Mouse (Mus musculus): ENCODE results near the gene Nfkbie.

Gene Nfkbie

GRCm38 (mm10) chr17:45543115-45543514 is 12.4 kb upstream of the Nfkbie start:
- no peak for DNase-seq (ENCODE audit: low read depth, low spot score)

DNA sequence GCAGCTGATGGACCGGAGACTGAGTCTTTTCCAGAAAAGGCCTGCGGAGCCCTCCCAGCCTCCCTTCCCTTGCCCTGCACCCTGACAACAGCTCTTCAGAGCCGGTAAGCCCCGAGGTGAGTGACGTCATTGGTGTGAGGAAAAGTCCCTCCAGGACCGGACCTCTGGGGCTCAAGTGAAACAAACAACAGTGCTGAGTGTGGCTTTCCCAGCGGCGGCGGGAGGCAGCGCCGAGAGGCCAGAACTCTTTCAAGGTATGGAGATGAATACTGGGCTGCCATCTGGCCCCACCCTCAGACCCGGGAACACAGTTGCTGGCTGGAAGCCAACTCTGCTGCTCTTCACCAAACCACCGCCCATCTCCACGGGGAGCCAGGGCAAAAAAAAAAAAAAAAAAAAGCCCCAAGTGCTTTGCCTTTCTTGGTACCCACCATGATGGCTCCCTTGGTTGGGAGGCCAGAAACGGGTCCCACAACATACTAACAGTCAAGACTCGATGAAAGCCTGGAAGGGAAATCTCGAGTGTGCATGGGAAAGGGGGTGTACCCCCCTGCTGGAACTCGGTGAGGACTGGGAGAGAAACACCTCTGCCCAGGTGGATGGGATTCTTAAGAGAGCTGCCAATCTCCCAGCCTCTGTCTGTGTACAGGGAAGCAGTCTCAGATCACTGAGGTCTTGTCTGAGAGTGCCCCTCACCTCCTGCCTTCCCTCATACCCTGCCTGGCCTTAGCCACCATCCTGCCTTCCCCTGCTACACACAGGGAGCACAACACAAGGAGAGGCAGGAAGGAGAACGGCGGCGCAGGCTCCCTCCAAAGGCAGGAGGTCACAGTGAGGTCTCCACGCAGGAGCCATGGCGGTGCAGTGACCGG is 11.3 kb upstream of the Nfkbie start:
- DNase-seq (ENCODE audit: low read depth, low spot score): no peak

- DNase-seq (ENCODE audit: low read depth, low spot score): no peak
Observed at GRCm38 (mm10) chr17:45544873-45545277, 10.6 kb upstream of the Nfkbie start.

DNA sequence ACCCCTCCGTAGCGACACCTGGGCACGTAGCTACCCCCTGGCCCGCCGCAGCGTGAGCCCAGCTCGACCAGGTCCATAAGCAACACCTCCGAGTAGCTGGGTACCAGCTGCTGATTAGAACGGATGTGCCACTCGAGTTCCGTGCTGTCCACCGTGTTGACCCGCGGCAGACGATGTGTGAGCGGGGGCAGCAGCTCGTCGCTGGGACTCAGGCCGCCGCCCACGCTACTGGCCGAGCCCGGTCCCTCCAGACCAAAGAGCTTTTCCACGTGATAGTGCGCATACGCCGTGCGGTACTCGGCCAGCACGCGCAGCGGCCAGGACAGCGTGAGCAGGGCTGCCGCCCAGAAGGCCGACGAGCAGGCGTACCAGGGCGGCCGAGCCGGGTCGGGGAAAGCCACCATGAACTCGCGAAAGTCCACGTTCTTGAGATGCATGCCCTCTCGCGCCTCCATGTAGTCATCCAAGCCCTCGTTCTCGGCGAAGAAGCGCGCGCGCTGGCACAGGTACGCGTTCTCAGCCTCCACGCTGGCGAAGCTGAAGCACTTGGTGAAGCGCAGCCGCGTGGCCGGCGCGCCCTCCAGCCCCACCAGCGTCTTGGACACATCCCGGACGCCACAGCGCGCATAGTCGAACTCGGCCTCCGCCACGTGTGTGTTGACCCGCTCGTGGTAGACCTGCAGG is 10.1 kb upstream of the Nfkbie start:
- no peak for DNase-seq (ENCODE audit: low read depth, low spot score)

GRCm38 (mm10) chr17:45546941-45547340 is 8.6 kb upstream of the Nfkbie start:
- DNase-seq (ENCODE audit: low read depth, low spot score): no peak

DNA sequence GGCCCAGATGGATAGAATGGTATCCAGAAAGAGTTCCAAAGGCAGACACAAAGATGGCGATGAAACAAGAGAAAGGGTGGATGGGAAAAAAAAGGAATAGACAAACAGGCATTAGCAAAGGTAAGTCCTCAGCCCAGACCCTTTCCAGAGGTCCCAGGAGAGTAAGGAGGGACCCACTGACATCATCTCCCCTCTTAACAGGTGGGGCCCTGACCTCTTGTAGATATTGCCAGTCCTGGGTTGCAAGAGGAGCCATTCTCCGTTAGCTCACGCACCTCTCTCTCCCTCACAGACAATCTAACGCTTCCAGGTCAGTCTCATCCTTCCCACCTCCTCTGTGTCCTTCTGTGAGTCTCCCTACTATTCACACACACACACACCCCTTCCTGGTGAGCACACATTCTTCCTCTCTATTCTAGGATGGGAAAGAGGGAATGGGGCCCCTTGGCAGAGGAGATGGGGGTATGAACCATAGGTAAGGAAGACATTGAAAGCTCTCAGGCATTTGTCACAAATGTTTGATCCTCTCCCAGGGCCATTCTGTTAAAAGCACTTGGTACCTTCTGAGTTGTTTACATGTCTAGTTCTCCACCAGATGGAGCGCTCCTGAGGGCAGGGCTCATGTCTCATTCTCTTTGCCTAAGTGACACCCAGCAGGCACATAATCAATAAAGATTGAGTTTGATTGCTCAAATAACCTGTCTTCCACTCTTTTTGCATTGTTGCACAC is 7.9 kb upstream of the Nfkbie start:
- DNase-seq (ENCODE audit: low read depth, low spot score): no peak

GRCm38 (mm10) chr17:45548541-45549512 is 6.7 kb upstream of the Nfkbie start:
- no peak for DNase-seq (ENCODE audit: low read depth, low spot score)

GRCm38 (mm10) chr17:45549617-45550181 is 5.8 kb upstream of the Nfkbie start, which contains the start of gene Tmem151b:
Gene Tmem151b (minus strand): TSS chr17:45549677.
- no peak for DNase-seq (ENCODE audit: low read depth, low spot score)

- DNase-seq (ENCODE audit: low read depth, low spot score): no peak
Observed at GRCm38 (mm10) chr17:45550253-45550652, 5.2 kb upstream of the Nfkbie start.

- no peak for DNase-seq (ENCODE audit: low read depth, low spot score)
Observed at GRCm38 (mm10) chr17:45551249-45551796, 4.2 kb upstream of the Nfkbie start.

- DNase-seq (ENCODE audit: low read depth, low spot score): peak; percentile 82
Observed at GRCm38 (mm10) chr17:45551816-45552451, 3.6 kb upstream of the Nfkbie start.

DNA sequence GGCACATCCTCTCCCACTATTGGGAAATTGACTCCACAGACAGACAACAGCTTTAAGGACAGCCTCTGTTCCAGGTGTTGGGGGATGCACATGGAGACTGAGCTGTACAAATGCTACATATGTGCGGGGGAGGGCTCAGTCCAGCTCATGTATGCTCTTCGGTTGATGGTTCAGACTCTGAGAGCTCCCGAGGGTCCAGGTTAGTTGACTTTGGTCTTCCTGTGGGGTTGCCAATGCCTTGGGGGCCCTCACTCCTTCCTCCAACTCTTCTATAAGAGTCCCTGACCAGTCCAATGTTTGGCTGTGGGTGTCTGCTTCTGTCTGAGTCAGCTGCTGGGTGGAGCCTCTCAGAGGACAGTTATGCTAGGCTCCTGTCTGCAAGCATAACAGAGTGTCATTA is 2.4 kb upstream of the Nfkbie start:
- DNase-seq (ENCODE audit: low read depth, low spot score): no peak

GRCm38 (mm10) chr17:45554420-45554819 is 1.1 kb upstream of the Nfkbie start:
- peak; percentile 51 for DNase-seq (ENCODE audit: low read depth, low spot score)

DNA sequence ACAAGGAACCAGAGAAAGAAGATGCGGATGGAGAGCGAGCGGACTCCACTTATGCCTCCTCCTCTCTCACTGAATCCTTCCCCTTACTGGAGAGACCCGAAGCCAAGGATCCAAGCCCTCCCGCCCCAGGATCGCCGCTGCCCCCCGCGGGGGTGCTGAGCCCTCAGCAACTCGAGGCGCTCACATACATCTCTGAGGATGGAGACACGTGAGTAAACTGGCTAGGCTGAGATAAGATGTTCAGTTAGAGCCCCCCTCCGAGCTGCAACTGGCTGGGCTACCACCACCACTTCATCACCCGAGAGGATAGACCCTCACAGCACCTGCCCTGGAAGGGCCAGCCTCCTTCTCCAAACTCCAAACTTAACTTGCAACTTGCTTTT is 595 bp downstream of the Nfkbie start:
- DNase-seq (ENCODE audit: low read depth, low spot score): peak; percentile 73

- peak; percentile 84 for DNase-seq (ENCODE audit: low read depth, low spot score)
Observed at GRCm38 (mm10) chr17:45556514-45557245, 1.2 kb downstream of the Nfkbie start.

DNA sequence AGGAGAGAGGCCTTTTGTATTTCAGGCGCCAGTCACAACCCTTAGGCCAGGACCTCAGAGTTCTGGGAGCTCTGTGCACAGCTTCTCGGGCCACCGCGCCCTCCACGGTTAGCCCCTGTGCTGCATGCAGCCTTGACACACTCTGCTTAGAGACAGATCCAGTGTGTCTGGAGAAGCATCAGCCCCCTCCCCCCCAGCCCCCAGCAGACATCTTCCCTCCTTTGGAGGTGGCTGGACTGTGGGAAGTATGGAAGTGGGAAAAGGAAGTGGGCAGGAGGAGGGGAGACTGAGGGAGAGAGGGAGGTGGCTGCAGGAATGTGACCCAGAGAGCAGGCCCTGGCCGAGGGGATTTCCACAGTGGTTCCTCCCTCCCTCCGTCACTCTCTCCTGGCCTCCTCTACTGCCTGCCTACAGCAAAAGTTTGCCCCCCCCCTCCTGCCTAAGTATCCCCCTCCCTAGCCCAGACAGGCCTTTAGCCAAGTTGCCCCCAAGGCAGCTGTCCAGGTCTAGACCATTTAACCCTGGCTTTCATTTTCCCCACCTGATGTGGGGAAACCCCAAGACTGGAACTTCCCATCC is 1.8 kb downstream of the Nfkbie start:
- peak; percentile 86 for DNase-seq (ENCODE audit: low read depth, low spot score)

DNA sequence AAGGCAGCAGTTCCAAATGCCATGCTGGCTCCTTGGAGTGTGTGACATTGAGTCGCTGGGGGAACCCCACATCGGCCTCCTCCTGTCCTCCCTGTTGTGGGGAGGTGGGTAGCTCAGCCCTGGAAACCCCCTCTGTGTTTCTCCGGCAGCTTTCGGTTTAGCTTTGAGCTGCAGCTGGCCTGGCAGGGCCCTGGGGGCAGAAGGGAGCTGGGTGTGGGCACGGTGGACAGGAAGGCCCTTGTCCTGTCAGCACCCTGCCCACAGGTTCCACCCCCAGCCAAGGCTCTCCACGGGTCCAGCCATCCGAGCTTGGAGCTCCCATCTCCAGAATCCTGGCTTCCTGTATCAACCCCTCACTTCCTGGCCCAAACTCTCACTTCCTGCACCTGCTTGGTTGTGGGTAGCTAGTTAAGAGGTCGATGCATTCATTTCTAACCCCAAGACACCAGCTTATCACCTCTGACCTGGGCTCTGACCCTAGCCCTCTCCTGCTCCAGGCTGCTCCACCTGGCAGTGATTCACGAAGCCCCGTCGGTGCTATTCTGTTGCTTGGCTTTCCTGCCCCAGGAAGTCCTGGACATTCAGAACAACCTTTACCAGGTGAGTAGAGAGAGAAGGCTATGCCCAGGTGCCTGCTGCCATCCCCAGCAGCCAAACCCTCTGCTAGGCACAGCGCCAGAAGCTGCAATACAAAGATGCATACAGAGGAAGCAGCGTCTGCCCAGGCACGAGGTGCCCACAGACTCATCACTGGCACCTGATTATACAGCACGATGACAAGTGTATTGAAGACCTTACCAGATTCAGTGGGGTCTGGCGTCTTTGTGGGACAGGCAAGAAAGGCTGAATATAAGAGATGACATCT is 2.7 kb downstream of the Nfkbie start:
- DNase-seq (ENCODE audit: low read depth, low spot score): peak; percentile 88
